ENCODE assay signal across 8 mouse cellular contexts in the genomic region with DNA sequence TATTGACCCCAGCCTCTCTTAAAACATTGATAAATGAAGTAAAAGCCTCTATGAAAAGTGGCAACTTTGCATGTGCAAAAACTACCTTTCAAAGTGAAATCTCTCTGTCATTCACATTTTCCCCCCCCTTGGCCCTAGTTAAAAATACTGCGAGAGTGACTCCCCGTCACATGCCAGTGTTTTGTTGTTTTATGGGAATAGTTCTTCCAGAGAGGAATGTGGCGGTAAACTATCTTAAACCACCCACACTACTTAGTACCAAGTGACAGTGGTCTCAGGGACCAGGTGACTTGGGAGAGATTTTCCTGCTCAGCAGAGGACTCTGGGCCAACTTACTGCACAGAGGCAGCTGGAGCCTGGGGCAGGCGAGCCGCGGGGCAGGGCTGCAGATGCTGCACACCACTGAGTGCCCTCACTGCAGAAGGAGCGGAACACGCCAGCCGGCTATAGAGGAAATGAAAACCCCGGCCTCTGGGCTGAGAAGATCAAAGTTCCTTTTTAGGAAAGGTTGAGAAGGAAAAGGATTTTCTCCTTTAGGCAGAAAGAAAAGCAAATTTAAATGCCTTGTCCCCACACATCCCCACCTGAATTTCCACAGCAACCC. TPM values are rescaled to one million over a fixed set of nuclear protein-coding genes. Genes with fewer than 3 reads are reported as not detected.
DNase-seq lines count a peak whose midpoint lies in the region; ATAC-seq and TF ChIP-seq lines count a peak whose summit lies in the region.

No protein-coding gene starts in this region.

- no peaks in the 10 kb centered on the region for H3K36me3 ChIP-seq in forebrain, embryonic 14.5 days (ENCODE audit: control insufficient read depth, insufficient read depth, low read length)
- H3K36me3 ChIP-seq in intestine, postnatal 0 days (ENCODE audit: control insufficient read depth, insufficient read depth) = no peaks in the 10 kb centered on the region

- intact Hi-C loops in gastrocnemius, adult 2 months (cut with DNase I) = loop anchor here (5.0 kb wide), 3 partner anchors 136 to 306 kb away; no protein-coding TSS in a partner anchor

- H3K4me1 ChIP-seq in forebrain, embryonic 14.5 days (ENCODE audit: control insufficient read depth, insufficient read depth, low read length) = peaks cover 19% of the 10 kb centered on the region
- H3K4me1 ChIP-seq in intestine, postnatal 0 days (replicated peaks; ENCODE audit: control insufficient read depth, insufficient read depth, low read length) = peaks cover 10% of the 10 kb centered on the region; the same call in 1 of the 2 replicates

- 0 out of 2 replicates have a peak overlapping the region, but pooled peaks have one; percentile 26 for H3K4me3 ChIP-seq in gastrocnemius, adult 2 months
- no peak overlapping the region for H3K4me3 ChIP-seq in forebrain, embryonic 14.5 days (ENCODE audit: low read depth, low read length)
- H3K4me3 ChIP-seq in intestine, postnatal 0 days (ENCODE audit: low read depth, low read length) = no peak overlapping the region

- H3K4me2 ChIP-seq in forebrain, embryonic 14.5 days (ENCODE audit: low read length) = peak overlapping the region; percentile 20; the same call in 1 of the 2 replicates
- H3K4me2 ChIP-seq in intestine, postnatal 0 days (replicated peaks; ENCODE audit: low read depth) = peak overlapping the region; percentile 6; the same call in 1 of the 2 replicates

- peak; percentile 51; the same call in 1 of the 2 replicates for ATAC-seq in forebrain, embryonic 14.5 days
- ATAC-seq in intestine, postnatal 0 days = no peak
- ATAC-seq in monocyte, adult 5-6 weeks (replicated peaks; ENCODE audit: insufficient number of reproducible peaks, low FRiP score, low TSS enrichment, poor library complexity, severe bottlenecking) = no peak

- no peaks in the 10 kb centered on the region for H3K27me3 ChIP-seq in forebrain, embryonic 14.5 days (replicated peaks; ENCODE audit: control insufficient read depth, insufficient read depth, low read length)
- no peaks in the 10 kb centered on the region for H3K27me3 ChIP-seq in intestine, postnatal 0 days (replicated peaks; ENCODE audit: control insufficient read depth, insufficient read depth, low read length)

- 25% methylated on average over 10 of the region's 10 CpGs for WGBS in forebrain, embryonic 14.5 days
- 29% methylated on average over 10 of the region's 10 CpGs for WGBS in intestine, postnatal 0 days

- no peak overlapping the region for H3K9ac ChIP-seq in forebrain, embryonic 14.5 days (ENCODE audit: low read length)
- H3K9ac ChIP-seq in intestine, postnatal 0 days (ENCODE audit: low read depth, low read length) = no peak overlapping the region

- H3K27ac ChIP-seq in gastrocnemius, adult 2 months = peak overlapping the region; percentile 46
- H3K27ac ChIP-seq in forebrain, embryonic 14.5 days (ENCODE audit: low read depth, low read length) = no peak overlapping the region
- H3K27ac ChIP-seq in intestine, postnatal 0 days (ENCODE audit: low read depth, low read length) = no peak overlapping the region

- TF ChIP-seq CTCF in gastrocnemius, adult 2 months (IDR thresholded peaks at IDR 0.05) = no peak
- no peak for TF ChIP-seq CTCF in intestine, postnatal 0 days (IDR thresholded peaks at IDR 0.05; ENCODE audit: low read depth)

- H3K9me3 ChIP-seq in forebrain, embryonic 14.5 days (replicated peaks; ENCODE audit: control insufficient read depth, low read length) = no peaks in the 10 kb centered on the region
- H3K9me3 ChIP-seq in intestine, postnatal 0 days (ENCODE audit: control insufficient read depth) = no peaks in the 10 kb centered on the region

- DNase-seq in gastrocnemius, adult 2 months = peak; percentile 43
- DNase-seq in gastrocnemius, postnatal 10 days = no peak
- DNase-seq in forebrain, embryonic 14.5 days (ENCODE audit: low spot score) = peak; percentile 44
- DNase-seq in lung, postnatal 25 days (ENCODE audit: low spot score) = peak; percentile 44
- DNase-seq in thymus, postnatal 14 days = peak; percentile 44
- no peak for DNase-seq in ovary, adult 18-20 months (ENCODE audit: low spot score)

RNA-seq across cellular contexts. Expression of a gene that starts 50.9 kb away (rescaled TPM):
- 10 to 100 TPM; 21.6 to 24.3 TPM for total RNA-seq in gastrocnemius, adult 2 months (2021)
- 10 to 100 TPM; 23.2 to 26.5 TPM for total RNA-seq in gastrocnemius, postnatal 10 days (2021)
- 30.7 and 43.1 TPM in 2 replicates for polyA plus RNA-seq in forebrain, embryonic 14.5 days (2014; fragmentation: Nextera tagmentation; extraction: Ambion mirVana)
- 48.9 and 56.0 TPM in 2 replicates for polyA plus RNA-seq in intestine, postnatal 0 days (2015; fragmentation: Nextera tagmentation; extraction: Ambion mirVana)
- total RNA-seq in monocyte, adult 5-6 weeks (2017) = 12.8 to 25.2 TPM (median 24.0 TPM) in 3 replicates

RNA-seq across cellular contexts. Expression of a gene that starts 55.2 kb away (rescaled TPM):
- 10 to 100 TPM; 60.4 to 90.0 TPM for total RNA-seq in gastrocnemius, adult 2 months (2021)
- 10 to 100 TPM; 36.3 to 39.5 TPM for total RNA-seq in gastrocnemius, postnatal 10 days (2021)
- 17.8 and 20.6 TPM in 2 replicates for polyA plus RNA-seq in forebrain, embryonic 14.5 days (2014; fragmentation: Nextera tagmentation; extraction: Ambion mirVana)
- 26.9 and 28.2 TPM in 2 replicates for polyA plus RNA-seq in intestine, postnatal 0 days (2015; fragmentation: Nextera tagmentation; extraction: Ambion mirVana)
- total RNA-seq in monocyte, adult 5-6 weeks (2017) = 10.0 to 20.6 TPM (median 15.7 TPM) in 3 replicates

Comparison
In these comparisons a context has a peak if more than half of its experiments do, and no peak if none do; other contexts are left out.
1. DNase-seq: peak in gastrocnemius, adult 2 months (single experiment), forebrain, embryonic 14.5 days (single experiment), lung, postnatal 25 days (single experiment) and thymus, postnatal 14 days (single experiment); none in gastrocnemius, postnatal 10 days (single experiment) and ovary, adult 18-20 months (single experiment).